Mouse (Mus musculus) intestine, postnatal 0 days (tissue): ENCODE measurements at regions not wholly inside any gene's neighbourhood (a gene's known extent, or its start where the extent isn't known, plus 50 kb on each side); places are given as distances from the start of the nearest gene placed in this dataset.

Source experiments
- ATAC-seq: fragments of 200-750 bp; cut with Nextera tagmentation; 2 replicates; pipeline ENCODE4 v1.8.0; 2017; ENCODE audit warnings: mild to moderate bottlenecking, moderate TSS enrichment, moderate library complexity
- H3K27ac ChIP-seq: fragments of 300-500 bp; sonication (generic); 2 replicates; pipeline ENCODE4 v1.5.1; 2014; ENCODE audit warnings: mild to moderate bottlenecking, low read depth, low read length, moderate library complexity
- H3K27me3 ChIP-seq: fragments of 300-500 bp; sonication (generic); replicated peaks from 2 replicates; pipeline ENCODE4 v1.6.1; 2014; ENCODE audit warnings: low read length, mixed read lengths; ENCODE audit not compliant: control insufficient read depth, insufficient read depth
- H3K36me3 ChIP-seq: fragments of 300-500 bp; sonication (generic); 2 replicates; pipeline ENCODE4 v1.6.1; 2014; ENCODE audit warnings: mild to moderate bottlenecking, moderate library complexity; ENCODE audit not compliant: control insufficient read depth, insufficient read depth
- H3K4me1 ChIP-seq: fragments of 300-500 bp; sonication (generic); replicated peaks from 2 replicates; pipeline ENCODE4 v1.6.1; 2014; ENCODE audit warnings: antibody characterized with exemption, low read length, mixed read lengths; ENCODE audit not compliant: control insufficient read depth, insufficient read depth
- H3K4me2 ChIP-seq: fragments of 300-500 bp; sonication (generic); replicated peaks from 2 replicates; pipeline ENCODE4 v1.6.1; 2014; ENCODE audit warnings: low read depth, mild to moderate bottlenecking, moderate library complexity
- H3K4me3 ChIP-seq: fragments of 300-500 bp; sonication (generic); 2 replicates; pipeline ENCODE4 v1.5.1; 2014; ENCODE audit warnings: low read depth, low read length
- H3K9ac ChIP-seq: fragments of 300-500 bp; sonication (generic); 2 replicates; pipeline ENCODE4 v1.6.1; 2014; ENCODE audit warnings: mild to moderate bottlenecking, low read depth, low read length
- H3K9me3 ChIP-seq: fragments of 300-500 bp; sonication (generic); 2 replicates; pipeline ENCODE4 v1.6.1; 2016; ENCODE audit warnings: mixed run types; ENCODE audit not compliant: control insufficient read depth
- CTCF ChIP-seq: sonication (generic); IDR thresholded peaks from 2 replicates; pipeline ENCODE4 v1.5.1; 2016; ENCODE audit warnings: low read depth, mild to moderate bottlenecking, control low read depth, antibody characterized with exemption, moderate library complexity
- WGBS: fragments of 180-500 bp; shearing (Covaris S2); extraction: QIAGEN DNeasy Blood & Tissue Kit; methylation state at CpG from one replicate; pipeline ENCODE4 v1.1.7; 2014; 5-methylcytosine and 5-hydroxymethylcytosine counted together

GRCm38 (mm10) chr19:28732998-28733397 is 53.1 kb upstream of the Glis3 start:
- Histone ChIP-seq H3K4me3 (no peak overlapping the region), H3K27ac (no peak overlapping the region), H3K9me3 (no peaks in the 10 kb centered on the region), H3K4me1 (no peaks in the 10 kb centered on the region), H3K36me3 (no peaks in the 10 kb centered on the region), H3K4me2 (no peak overlapping the region), H3K9ac (no peak overlapping the region), H3K27me3 (no peaks in the 10 kb centered on the region)
- no peak for TF ChIP-seq CTCF
- WGBS: 78% methylated on average over 5 of the region's 5 CpGs
- ATAC-seq: no peak

DNA sequence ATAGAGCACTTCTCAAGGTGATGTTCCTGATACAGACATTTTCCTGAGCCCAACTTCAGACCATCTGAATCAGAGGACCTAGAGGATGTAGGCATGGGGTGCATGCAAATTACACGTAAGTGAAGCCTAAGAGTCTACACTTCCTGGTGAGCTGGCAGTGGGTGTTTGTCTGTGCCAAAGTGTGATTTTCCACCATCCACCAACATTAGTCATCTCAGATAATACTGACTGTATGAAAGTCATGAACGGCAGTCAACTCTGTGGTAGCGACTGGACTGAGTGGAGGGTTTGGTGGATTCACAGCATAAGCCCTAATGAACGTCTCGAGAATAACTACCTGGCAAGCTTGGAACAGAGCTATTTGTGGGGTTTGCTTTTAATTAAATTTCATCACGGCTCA is 53.9 kb upstream of the Glis3 start:
- Histone ChIP-seq H3K9me3 (no peaks in the 10 kb centered on the region), H3K27me3 (no peaks in the 10 kb centered on the region), H3K4me1 (no peaks in the 10 kb centered on the region), H3K9ac (no peak overlapping the region), H3K36me3 (no peaks in the 10 kb centered on the region), H3K4me3 (no peak overlapping the region), H3K27ac (no peak overlapping the region), H3K4me2 (no peak overlapping the region)
- 90% methylated on average over 6 of the region's 6 CpGs for WGBS
- no peak for TF ChIP-seq CTCF
- no peak for ATAC-seq

DNA sequence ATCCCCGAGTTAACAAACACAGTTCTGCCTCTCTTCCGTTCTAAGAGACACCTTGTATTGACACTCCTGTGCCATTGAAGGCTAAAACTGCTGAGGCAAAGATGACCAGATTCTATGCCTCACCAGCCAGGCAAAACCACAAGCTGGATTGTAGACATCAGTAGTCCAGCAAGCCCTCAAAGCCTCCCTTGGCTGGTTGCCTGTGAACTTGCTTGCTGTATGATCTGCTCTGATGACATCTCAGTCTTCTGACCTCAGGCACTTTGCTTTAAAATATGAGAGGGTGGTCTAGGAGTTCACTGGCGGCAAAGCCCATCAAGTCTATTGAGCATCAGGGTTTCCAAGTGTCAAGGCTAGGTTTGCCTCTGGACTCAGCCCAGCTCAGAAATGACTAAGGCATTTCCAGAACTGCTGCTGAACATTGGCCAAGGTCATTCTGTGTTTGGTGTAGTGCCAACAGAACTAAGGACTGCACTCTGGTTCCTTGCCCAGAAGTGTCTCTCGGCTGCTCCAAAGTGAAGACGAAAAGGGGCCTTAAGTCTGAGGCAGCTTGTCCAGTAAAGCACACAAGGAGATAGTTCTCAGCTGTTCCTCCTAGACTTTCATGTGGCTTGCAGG is 63.4 kb upstream of the Glis3 start:
- no peaks in the 10 kb centered on the region for H3K9me3 ChIP-seq
- H3K4me2 ChIP-seq: no peak overlapping the region
- ATAC-seq: no peak
- WGBS: 69% methylated on average over 5 of the region's 5 CpGs
- H3K4me1 ChIP-seq: no peaks in the 10 kb centered on the region
- no peak overlapping the region for H3K9ac ChIP-seq
- TF ChIP-seq CTCF: no peak
- no peak overlapping the region for H3K4me3 ChIP-seq
- H3K36me3 ChIP-seq: no peaks in the 10 kb centered on the region
- no peaks in the 10 kb centered on the region for H3K27me3 ChIP-seq
- no peak overlapping the region for H3K27ac ChIP-seq

- H3K27ac ChIP-seq: no peak overlapping the region
- H3K4me3 ChIP-seq: no peak overlapping the region
- H3K4me1 ChIP-seq: no peaks in the 10 kb centered on the region
- no peaks in the 10 kb centered on the region for H3K36me3 ChIP-seq
- no peak overlapping the region for H3K4me2 ChIP-seq
- no peak for ATAC-seq
- 71% methylated on average over 2 of the region's 2 CpGs for WGBS
- H3K27me3 ChIP-seq: no peaks in the 10 kb centered on the region
- TF ChIP-seq CTCF: no peak
- H3K9me3 ChIP-seq: no peaks in the 10 kb centered on the region
- H3K9ac ChIP-seq: no peak overlapping the region
Observed at GRCm38 (mm10) chr19:28745105-28745504, 65.2 kb upstream of the Glis3 start.

DNA sequence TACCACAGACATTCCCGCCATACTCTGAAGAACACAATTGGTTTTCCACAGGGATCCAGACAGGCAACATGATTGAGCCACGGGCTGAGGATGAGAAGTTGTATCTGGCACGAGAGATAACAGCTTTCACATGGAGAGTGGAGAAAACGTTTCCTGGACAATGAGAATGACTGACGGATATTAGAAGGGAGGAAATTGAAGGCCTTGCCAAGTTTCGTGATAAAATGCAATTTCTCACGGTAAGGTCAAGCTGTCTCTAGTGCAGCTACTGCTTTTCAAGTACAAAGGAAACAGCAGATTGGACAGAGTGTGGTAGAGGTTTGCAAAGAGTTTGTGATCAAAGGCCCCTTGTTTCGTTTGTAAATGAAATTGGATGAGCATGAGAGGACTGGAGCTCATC is 65.7 kb upstream of the Glis3 start:
- H3K4me2 ChIP-seq: no peak overlapping the region
- H3K4me1 ChIP-seq: no peaks in the 10 kb centered on the region
- WGBS: 55% methylated on average over 8 of the region's 8 CpGs
- no peaks in the 10 kb centered on the region for H3K9me3 ChIP-seq
- no peaks in the 10 kb centered on the region for H3K27me3 ChIP-seq
- no peak overlapping the region for H3K4me3 ChIP-seq
- ATAC-seq: no peak
- H3K9ac ChIP-seq: no peak overlapping the region
- no peak overlapping the region for H3K27ac ChIP-seq
- no peaks in the 10 kb centered on the region for H3K36me3 ChIP-seq
- no peak for TF ChIP-seq CTCF

- Histone ChIP-seq H3K36me3 (no peaks in the 10 kb centered on the region), H3K9me3 (no peaks in the 10 kb centered on the region), H3K9ac (no peak overlapping the region), H3K27ac (no peak overlapping the region), H3K4me3 (no peak overlapping the region), H3K4me1 (no peaks in the 10 kb centered on the region), H3K27me3 (no peaks in the 10 kb centered on the region), H3K4me2 (no peak overlapping the region)
- no peak for ATAC-seq
- no peak for TF ChIP-seq CTCF
- WGBS: 73% methylated on average over 8 of the region's 8 CpGs
Observed at GRCm38 (mm10) chr19:28751091-28751490, 71.2 kb upstream of the Glis3 start.

DNA sequence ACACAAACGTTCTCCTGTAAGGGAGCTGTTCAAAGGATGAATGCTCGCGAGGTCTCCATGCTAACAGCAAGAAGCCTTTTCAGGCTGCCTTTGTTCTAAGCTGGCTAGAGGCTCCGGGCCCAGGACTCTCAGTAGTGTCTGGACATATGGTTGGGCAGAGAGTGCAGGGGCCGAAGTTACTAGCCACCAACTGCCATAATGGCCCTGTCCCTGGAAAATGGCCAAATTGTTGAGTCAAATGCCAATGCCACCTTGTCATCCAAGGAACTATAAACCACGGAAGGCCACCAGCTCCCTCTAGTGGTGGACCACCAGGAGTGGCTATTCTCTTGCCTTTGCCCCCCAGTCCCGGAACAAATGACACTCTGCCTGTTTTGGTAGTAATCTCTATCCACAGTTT is 76.0 kb upstream of the Slc1a1 start:
- Histone ChIP-seq H3K27ac (no peak overlapping the region), H3K27me3 (no peaks in the 10 kb centered on the region), H3K4me2 (no peak overlapping the region), H3K9me3 (no peaks in the 10 kb centered on the region), H3K36me3 (no peaks in the 10 kb centered on the region), H3K9ac (no peak overlapping the region), H3K4me3 (no peak overlapping the region), H3K4me1 (no peaks in the 10 kb centered on the region)
- 50% methylated on average over 7 of the region's 7 CpGs for WGBS
- ATAC-seq: no peak
- peak; percentile 85 for TF ChIP-seq CTCF
